Mouse (Mus musculus) small intestine, adult 2 months (tissue): ENCODE measurements around the gene Lonrf2.

Experiments used
- CTCF ChIP-seq: fragments of 200-500 bp; IDR thresholded peaks from 2 replicates; pipeline ENCODE4 v1.5.1; 2012; ENCODE audit warnings: low read depth, mild to moderate bottlenecking, control low read depth, inconsistent platforms, low read length, moderate library complexity, mixed read lengths; ENCODE audit not compliant: insufficient replicate concordance, insufficient read length; ENCODE audit errors: extremely low read depth
- POLR2A ChIP-seq: fragments of 200-500 bp; IDR thresholded peaks from 2 replicates; pipeline ENCODE4 v1.6.1; 2012; ENCODE audit warnings: low read depth, mild to moderate bottlenecking, control low read depth, inconsistent platforms, low read length, moderate library complexity

- TF ChIP-seq CTCF (no peak), POLR2A (no peak)
Measured at GRCm38 (mm10) chr1:38852250-38852649, 15.7 kb upstream of the Lonrf2 start.
